Mouse (Mus musculus) testis, adult 2 months (tissue): Measurements from ENCODE around the gene D430041D05Rik.

Source experiments
- CTCF ChIP-seq: fragments of 200-500 bp; IDR thresholded peaks from 2 replicates; pipeline ENCODE4 v1.5.1; 2012; ENCODE audit warnings: low read depth, mild to moderate bottlenecking, inconsistent platforms, low read length, moderate library complexity; ENCODE audit not compliant: control insufficient read depth, insufficient read depth, insufficient replicate concordance
- POLR2A ChIP-seq: fragments of 200-500 bp; IDR thresholded peaks from 2 replicates; pipeline ENCODE4 v1.6.1; 2012; ENCODE audit warnings: low read depth, mild to moderate bottlenecking, inconsistent platforms, low read length, moderate library complexity; ENCODE audit not compliant: control insufficient read depth

- TF ChIP-seq CTCF (no peak), POLR2A (no peak)
Observed at GRCm38 (mm10) chr2:104383589-104383988, 27.2 kb downstream of the D430041D05Rik start.
